ENCODE assay signal across 8 mouse cellular contexts in genomic region chr3:52180306-52180705, GRCm38 (mm10).
A peak's percentile ranks its signal among the peaks of the same experiment; 100 is the strongest.
DNase-seq lines count a peak whose midpoint lies in the region; ATAC-seq and TF ChIP-seq lines count a peak whose summit lies in the region.

No protein-coding gene starts in this region.

- no peaks in the 10 kb centered on the region for H3K27me3 ChIP-seq in kidney, adult 2 months (replicated peaks; ENCODE audit: control insufficient read depth, insufficient read depth, low read length)
- H3K27me3 ChIP-seq in forebrain, postnatal 0 days (ENCODE audit: insufficient read depth, low read length): no peaks in the 10 kb centered on the region

- H3K36me3 ChIP-seq in kidney, adult 2 months (ENCODE audit: control insufficient read depth, insufficient read depth, low read length): no peaks in the 10 kb centered on the region
- no peaks in the 10 kb centered on the region for H3K36me3 ChIP-seq in forebrain, postnatal 0 days (ENCODE audit: insufficient read depth)

- H3K9ac ChIP-seq in forebrain, postnatal 0 days: 0 out of 2 replicates have a peak overlapping the region, but pooled peaks have one; percentile 22

- ATAC-seq in forebrain, postnatal 0 days: no peak

- no peak overlapping the region for H3K4me3 ChIP-seq in kidney, adult 2 months (ENCODE audit: insufficient read depth, low read depth, low read length)
- no peak overlapping the region for H3K4me3 ChIP-seq in forebrain, postnatal 0 days (ENCODE audit: low read depth, low read length)

- H3K4me1 ChIP-seq in kidney, adult 2 months (ENCODE audit: control insufficient read depth, insufficient read depth, low read length): no peaks in the 10 kb centered on the region
- peaks cover 16% of the 10 kb centered on the region for H3K4me1 ChIP-seq in forebrain, postnatal 0 days (ENCODE audit: insufficient read depth)

- H3K4me2 ChIP-seq in forebrain, postnatal 0 days (ENCODE audit: low read depth): no peak overlapping the region

- H3K9me3 ChIP-seq in forebrain, postnatal 0 days (ENCODE audit: low read length): no peaks in the 10 kb centered on the region

- no peak for TF ChIP-seq POLR2A in kidney, adult 2 months (IDR thresholded peaks at IDR 0.05; ENCODE audit: low read depth, low read length)

- H3K27ac ChIP-seq in kidney, adult 2 months (ENCODE audit: insufficient read depth, low read depth, low read length): peak overlapping the region; percentile 67
- H3K27ac ChIP-seq in forebrain, postnatal 0 days (ENCODE audit: low read depth, low read length): peak overlapping the region; percentile 79

- no peak for DNase-seq in kidney, adult 2 months
- DNase-seq in kidney, adult 18-20 months: no peak
- DNase-seq in forebrain, postnatal 0 days: no peak
- peak; percentile 37 to 48 for DNase-seq in kidney, postnatal 4 days
- peak; percentile 59 for DNase-seq in neural tube, embryonic 10.5 days (ENCODE audit: extremely low spot score, low spot score)
- DNase-seq in urinary bladder, postnatal 14 days (ENCODE audit: low spot score): no peak
- no peak for DNase-seq in left cerebral cortex, adult 11 months (ENCODE audit: low spot score)
- DNase-seq in frontal cortex, postnatal 25 days (ENCODE audit: low spot score in 2 of 2): no peak

- 46% methylated on average over 8 of the region's 8 CpGs for WGBS in kidney, adult 2 months
- WGBS in forebrain, postnatal 0 days: 20% methylated on average over 8 of the region's 8 CpGs

- TF ChIP-seq CTCF in kidney, adult 2 months (conservative IDR thresholded peaks at IDR 0.05; ENCODE audit: insufficient read depth, insufficient read length, low read depth, low read length): no peak
- no peak for TF ChIP-seq CTCF in forebrain, postnatal 0 days (IDR thresholded peaks at IDR 0.05; ENCODE audit: low read depth)

Comparison
In these comparisons a context has a peak if more than half of its experiments do, and no peak if none do; other contexts are left out.
1. DNase-seq: peak in kidney, postnatal 4 days (2 of 2) and neural tube, embryonic 10.5 days (single experiment); none in kidney, adult 2 months (single experiment), kidney, adult 18-20 months (single experiment), forebrain, postnatal 0 days (single experiment), urinary bladder, postnatal 14 days (single experiment), left cerebral cortex, adult 11 months (single experiment) and frontal cortex, postnatal 25 days (0 of 2).